Mouse (Mus musculus): ENCODE measurements around the gene Gm3435.
"Not testable (repeated sequence)": the region's sequence is repeated elsewhere in the genome, so short reads cannot be mapped to it uniquely, and the experiment has no call there.

The Gm3435 gene

GRCm38 (mm10) chr17:15031414-15031813 lies 21.4 kb downstream of the Gm3435 start:
- in situ Hi-C loops (cut with MboI, MseI) = loop anchor here (25.0 kb wide), 1 partner anchor 356 kb away; the partner anchor contains the start of genes Dll1 and Fam120b

- in situ Hi-C loops (cut with MboI, MseI) = loop anchor here (10.0 to 25.0 kb wide), 2 partner anchors 96 to 347 kb away; partner anchors contain the start of genes 1600012H06Rik, Dll1, Fam120b and Wdr27
These were observed 30.5 kb downstream of the Gm3435 start for GRCm38 (mm10) chr17:15040455-15040854.

- in situ Hi-C loops (cut with MboI, MseI) = loop anchor here (10.0 to 25.0 kb wide), 2 partner anchors 96 to 346 kb away; partner anchors contain the start of genes 1600012H06Rik, Dll1, Fam120b and Wdr27
These were observed 31.3 kb downstream of the Gm3435 start, which contains the start of the genes Ermard, Tcte3 and Gm3448 for GRCm38 (mm10) chr17:15041175-15041729. Gene Ermard, plus strand, starts transcription at chr17:15041208. Gene Tcte3, minus strand, starts transcription at chr17:15041488. Gene Gm3448, minus strand, starts transcription at chr17:15041537.

- in situ Hi-C loops (cut with MboI, MseI) = not testable (repeated sequence)
These were observed 40.4 kb downstream of the Gm3435 start for GRCm38 (mm10) chr17:15050338-15050737.

GRCm38 (mm10) chr17:15052766-15053165 lies 42.8 kb downstream of the Gm3435 start:
- in situ Hi-C loops (cut with MboI, MseI) = not testable (repeated sequence)

- in situ Hi-C loops (cut with MboI, MseI) = not testable (repeated sequence)
These were observed 43.3 kb downstream of the Gm3435 start for GRCm38 (mm10) chr17:15053183-15053828.

GRCm38 (mm10) chr17:15053829-15054200 lies 43.8 kb downstream of the Gm3435 start:
- in situ Hi-C loops (cut with MboI, MseI) = not testable (repeated sequence)

- in situ Hi-C loops (cut with MboI, MseI) = no loop called here
These were observed 45.9 kb downstream of the Gm3435 start for GRCm38 (mm10) chr17:15055925-15056324.

GRCm38 (mm10) chr17:15058161-15058591 lies 48.2 kb downstream of the Gm3435 start:
- in situ Hi-C loops (cut with MboI, MseI) = no loop called here

- in situ Hi-C loops (cut with MboI, MseI) = loop anchor here (10.0 kb wide), 1 partner anchor 395 kb away; no protein-coding TSS in a partner anchor
These were observed 49.7 kb downstream of the Gm3435 start for GRCm38 (mm10) chr17:15059646-15060045.

GRCm38 (mm10) chr17:15060356-15060755 lies 50.4 kb downstream of the Gm3435 start:
- in situ Hi-C loops (cut with MboI, MseI) = loop anchor here (10.0 kb wide), 1 partner anchor 394 kb away; no protein-coding TSS in a partner anchor

GRCm38 (mm10) chr17:15065391-15066024 lies 55.5 kb downstream of the Gm3435 start:
- in situ Hi-C loops (cut with MboI, MseI) = loop anchor here (10.0 kb wide), 1 partner anchor 389 kb away; no protein-coding TSS in a partner anchor

GRCm38 (mm10) chr17:15066066-15066465 lies 56.1 kb downstream of the Gm3435 start:
- in situ Hi-C loops (cut with MboI, MseI) = loop anchor here (10.0 kb wide), 1 partner anchor 389 kb away; no protein-coding TSS in a partner anchor

- in situ Hi-C loops (cut with MboI, MseI) = loop anchor here (10.0 kb wide), 1 partner anchor 388 kb away; no protein-coding TSS in a partner anchor
These were observed 56.9 kb downstream of the Gm3435 start for GRCm38 (mm10) chr17:15066911-15067310.

GRCm38 (mm10) chr17:15068040-15068792 lies 58.2 kb downstream of the Gm3435 start:
- in situ Hi-C loops (cut with MboI, MseI) = loop anchor here (10.0 kb wide), 1 partner anchor 387 kb away; no protein-coding TSS in a partner anchor

GRCm38 (mm10) chr17:15069124-15069523 lies 59.1 kb downstream of the Gm3435 start:
- in situ Hi-C loops (cut with MboI, MseI) = loop anchor here (10.0 kb wide), 1 partner anchor 386 kb away; no protein-coding TSS in a partner anchor

Data from regulatory T cell (primary cell).